Mouse (Mus musculus) c-Kit-positive CD71-positive TER-119-positive erythroid progenitor cells, embryonic 14.5 days (primary cell): ENCODE results near the gene Gm10570.

Experiments
- DNase-seq: peaks from one replicate; pipeline ENCODE4 v3.0.0-alpha.2; 2013; ENCODE audit warnings: low spot score

Gene Gm10570

DNA sequence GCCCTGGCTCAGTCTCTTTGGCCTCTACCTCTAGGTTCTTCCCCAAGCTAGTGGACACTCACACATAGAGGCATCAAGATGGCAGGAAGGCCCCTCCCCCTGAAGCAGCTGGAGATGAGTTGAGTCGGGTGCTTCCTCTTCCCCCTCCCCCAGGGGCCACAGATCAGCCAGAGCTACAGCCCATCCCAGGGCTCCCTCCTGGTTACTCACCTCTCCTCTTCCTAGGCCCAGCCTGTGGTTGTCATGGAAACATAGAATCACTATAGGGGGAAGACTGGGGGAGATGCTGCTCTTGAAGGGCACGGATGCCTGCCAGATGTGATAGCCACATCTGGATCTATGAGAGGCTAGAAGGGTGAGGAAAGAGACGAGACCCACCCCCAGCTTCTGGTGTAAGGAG, 3.7 kb downstream of the Gm10570 start:
- no peak for DNase-seq

DNA sequence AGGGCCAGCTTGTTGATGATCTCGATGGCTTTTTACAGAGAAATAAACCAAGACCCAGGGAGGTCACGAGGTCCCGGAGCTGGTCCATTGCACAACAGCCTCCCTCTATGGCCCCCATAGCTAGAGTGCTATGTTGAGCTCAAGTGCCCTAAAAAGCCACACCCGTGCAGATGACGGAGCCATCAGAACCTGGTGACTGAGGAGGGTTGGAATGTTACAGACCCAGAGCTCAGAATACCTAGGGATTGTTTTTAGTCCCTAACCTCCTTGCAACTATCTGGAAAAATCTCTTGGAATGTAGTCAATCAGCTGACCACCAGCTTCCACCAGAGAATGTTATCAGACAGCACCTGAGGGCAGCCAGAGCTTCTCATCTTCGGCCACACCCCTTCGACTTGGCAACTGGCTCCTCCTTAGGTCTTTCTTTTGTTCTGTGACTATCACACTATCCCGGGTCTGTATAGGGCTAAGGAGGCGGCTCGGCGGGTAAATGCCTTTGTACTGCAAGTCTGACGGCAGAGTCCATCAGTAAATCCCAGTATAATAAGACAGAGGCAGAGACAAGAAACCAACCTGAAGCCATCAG, 6.1 kb downstream of the Gm10570 start:
- DNase-seq: no peak

DNA sequence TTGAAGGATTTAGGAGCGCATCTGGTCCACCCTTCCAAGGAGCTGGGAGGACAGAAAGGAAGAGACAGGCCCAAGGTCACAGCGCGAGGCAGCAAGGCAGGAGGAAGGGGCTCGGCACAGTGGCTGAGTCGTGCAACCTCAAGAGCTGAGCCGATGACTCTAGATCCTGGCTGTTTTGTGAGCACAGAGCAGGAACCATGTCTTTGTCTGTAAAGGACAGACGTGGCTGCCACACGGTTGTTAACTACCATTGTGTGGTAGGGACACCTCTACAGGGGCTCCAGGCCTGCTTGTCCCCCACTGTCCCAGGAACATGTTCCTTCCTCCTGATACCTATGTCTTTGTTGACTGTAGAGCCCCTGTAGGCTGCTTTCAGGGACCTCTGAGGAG, 8.8 kb downstream of the Gm10570 start:
- no peak for DNase-seq

GRCm38 (mm10) chr4:130298877-130299628, 9.4 kb downstream of the Gm10570 start:
- no peak for DNase-seq

DNA sequence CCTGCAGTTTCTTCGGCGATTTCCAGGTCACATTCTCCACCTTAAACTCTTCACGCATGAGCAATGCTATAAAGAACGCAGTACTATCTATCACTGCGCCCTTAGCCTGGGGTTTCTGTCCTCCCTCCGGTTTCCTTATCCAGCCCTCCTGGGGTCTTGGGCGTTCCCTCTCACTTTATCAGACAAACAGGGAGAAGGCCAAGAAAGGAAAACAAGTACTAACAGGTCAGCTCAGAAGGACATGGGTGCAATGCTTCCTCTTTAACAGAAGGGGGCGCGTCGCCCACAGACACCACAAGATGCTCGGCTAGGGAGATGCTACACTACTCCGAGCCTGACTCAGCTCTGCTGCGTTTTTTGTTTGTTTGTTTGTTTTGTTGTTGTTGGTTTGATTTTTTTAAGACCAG, 11.3 kb downstream of the Gm10570 start:
- DNase-seq: peak; percentile 94

GRCm38 (mm10) chr4:130296243-130296965, 12.1 kb downstream of the Gm10570 start:
- peak; percentile 76 for DNase-seq

DNA sequence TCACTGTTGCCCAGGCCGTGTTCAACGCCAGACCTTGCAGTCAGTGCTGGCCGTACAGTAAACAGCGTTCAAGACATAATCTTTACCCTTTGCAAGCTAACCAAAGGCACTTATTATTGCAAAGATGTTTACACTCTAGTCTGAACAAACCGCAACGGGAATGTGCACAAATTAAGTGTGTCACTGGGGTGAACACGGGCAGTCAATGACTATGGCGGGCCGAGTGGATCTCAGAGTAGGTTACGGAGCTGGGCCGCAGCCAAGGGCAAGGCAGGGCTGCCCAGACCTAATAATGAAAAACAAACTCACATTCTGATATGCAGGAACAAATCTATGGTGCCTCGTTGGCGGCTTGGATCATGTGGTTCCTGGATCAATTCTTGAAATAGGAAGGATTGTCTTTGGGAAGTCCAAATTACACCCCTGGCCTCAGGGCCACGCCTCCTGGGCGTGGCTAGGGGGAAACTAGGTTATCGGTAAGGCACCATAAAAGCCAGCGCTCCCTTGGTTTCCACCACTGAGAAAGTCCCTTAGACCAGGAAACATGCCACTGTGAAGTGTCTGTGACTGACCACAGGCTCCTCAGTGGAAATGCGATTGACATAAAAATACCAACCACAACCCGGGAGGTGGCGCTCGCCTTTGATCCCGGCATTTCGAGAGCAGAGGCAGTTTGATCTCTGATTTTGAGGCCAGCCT, 13.3 kb downstream of the Gm10570 start:
- DNase-seq: peak; percentile 87

- DNase-seq: peak; percentile 68
These were observed 14.0 kb downstream of the Gm10570 start for GRCm38 (mm10) chr4:130294513-130294912.

GRCm38 (mm10) chr4:130292271-130292670, 16.2 kb downstream of the Gm10570 start:
- peak; percentile 88 for DNase-seq

DNA sequence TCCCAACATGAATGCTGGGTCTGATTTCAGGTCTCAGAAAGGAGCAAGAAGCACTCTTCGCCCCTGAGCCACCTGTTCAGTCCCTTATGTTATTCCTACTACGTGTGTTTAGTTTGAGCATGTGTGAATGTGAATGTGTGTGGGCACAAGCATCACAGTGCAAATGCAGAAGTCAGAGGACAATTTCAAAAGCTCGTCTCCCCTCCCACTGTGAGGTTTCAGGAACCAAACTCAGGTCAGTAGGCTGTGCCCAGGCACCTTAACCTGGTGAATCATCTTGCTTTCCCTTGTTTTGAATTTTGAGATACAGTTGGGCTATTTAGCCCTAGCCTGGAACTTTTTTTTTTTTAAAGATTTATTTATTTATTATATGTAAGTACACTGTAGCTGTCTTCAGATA, 18.6 kb downstream of the Gm10570 start:
- no peak for DNase-seq

GRCm38 (mm10) chr4:130286531-130286930, 21.9 kb downstream of the Gm10570 start:
- DNase-seq: no peak

GRCm38 (mm10) chr4:130283826-130284225, 24.6 kb downstream of the Gm10570 start:
- no peak for DNase-seq

- DNase-seq: no peak
These were observed 25.6 kb downstream of the Gm10570 start for GRCm38 (mm10) chr4:130282856-130283255.

DNA sequence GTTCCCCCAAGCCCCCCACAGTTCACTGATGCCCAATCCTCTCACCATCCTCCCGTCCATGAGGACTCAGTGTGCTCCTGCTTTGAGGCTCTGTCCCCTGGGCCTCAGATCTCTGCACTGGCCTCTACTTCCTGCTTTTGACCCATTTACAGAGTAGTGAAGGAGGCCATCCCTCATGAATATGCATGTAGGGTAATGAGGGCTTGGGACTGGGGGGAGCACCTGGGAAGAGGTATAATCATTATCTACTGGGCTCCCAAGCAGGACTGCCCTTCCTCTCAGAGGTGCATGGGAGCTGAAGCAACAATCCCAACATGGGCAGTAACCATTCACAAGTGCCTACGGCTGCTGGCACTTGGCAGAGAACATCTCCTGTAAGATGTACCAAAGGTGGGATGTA, 29.4 kb downstream of the Gm10570 start, which contains the start of gene Serinc2:
Gene Serinc2 (minus strand): TSS at position 101 of the 400 bp plus-strand sequence.
- DNase-seq: no peak

- DNase-seq: no peak
These were observed 31.8 kb downstream of the Gm10570 start for GRCm38 (mm10) chr4:130276573-130277176.

GRCm38 (mm10) chr4:130275823-130276105, 32.7 kb downstream of the Gm10570 start:
- DNase-seq: no peak

- no peak for DNase-seq
These were observed 33.3 kb downstream of the Gm10570 start for GRCm38 (mm10) chr4:130275016-130275822.

DNA sequence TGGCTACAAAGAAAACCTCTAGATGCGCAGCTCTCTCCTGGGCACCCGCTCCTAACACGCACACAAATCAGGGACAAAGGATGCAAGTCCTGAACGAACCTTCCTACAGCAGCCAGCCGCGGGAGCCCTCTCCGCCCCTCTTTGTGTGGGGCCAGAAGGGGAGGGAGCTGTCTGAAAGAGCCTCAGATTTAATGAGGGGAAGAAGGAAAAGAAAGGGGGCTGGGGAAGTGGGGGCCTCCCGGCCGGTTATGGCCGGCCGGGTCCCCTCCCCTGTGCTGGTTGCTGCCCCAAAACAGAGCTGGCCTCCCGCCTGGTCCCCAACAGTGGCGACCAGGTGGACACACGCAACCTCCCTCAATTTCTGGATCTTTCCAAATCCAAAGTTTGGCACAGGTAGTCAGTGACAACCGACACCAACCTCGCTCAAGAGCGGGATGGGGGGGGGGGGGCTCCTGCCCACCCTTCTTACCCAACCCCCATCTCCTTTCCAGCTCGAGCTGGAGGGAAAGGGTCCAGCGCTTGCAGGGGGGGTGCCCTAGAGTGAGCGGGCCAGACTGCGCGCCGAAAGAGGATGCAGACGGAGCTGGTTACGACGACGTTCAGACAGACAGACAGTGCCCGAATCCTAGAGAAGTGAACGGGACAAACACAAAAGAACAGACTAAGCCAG, 34.0 kb downstream of the Gm10570 start:
- DNase-seq: no peak

DNA sequence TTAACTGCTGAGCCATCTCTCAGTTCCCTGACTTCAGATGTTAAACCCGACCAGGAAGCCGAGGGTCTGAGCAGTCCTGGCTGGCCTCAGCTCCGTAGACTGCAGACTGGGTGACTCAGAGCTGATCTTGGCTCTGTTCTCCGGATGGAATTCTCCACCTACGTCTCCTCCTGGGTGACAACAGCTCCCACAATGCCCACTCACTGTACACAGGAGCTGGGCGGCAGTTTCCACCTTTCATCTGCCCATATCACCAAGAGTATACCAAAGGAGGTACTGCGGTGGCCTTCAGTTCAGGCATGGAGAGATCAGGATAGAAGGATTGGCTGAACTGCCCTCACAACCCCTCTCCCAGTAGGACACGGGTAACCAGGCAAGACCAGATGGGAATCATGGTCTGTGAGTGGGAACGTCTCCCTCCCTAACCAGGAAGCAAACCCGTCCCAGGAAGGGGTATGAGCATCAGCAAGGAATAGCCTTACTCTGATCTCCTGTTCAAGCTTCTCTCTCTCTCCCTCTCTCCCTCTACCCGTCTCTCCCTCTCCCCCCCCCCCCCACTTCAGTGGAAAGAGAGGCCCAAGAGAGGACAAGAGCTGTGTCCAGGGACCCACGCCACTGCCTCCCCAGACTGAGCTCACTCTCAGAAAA, 34.7 kb downstream of the Gm10570 start:
- DNase-seq: no peak

GRCm38 (mm10) chr4:130270611-130271347, 37.7 kb downstream of the Gm10570 start:
- DNase-seq: no peak
